8 mouse cellular contexts compared by ENCODE assay signal in genomic region chr2:44979042-44979721, GRCm38 (mm10). TPM values are rescaled to one million over a fixed set of nuclear protein-coding genes. Genes with fewer than 3 reads are reported as not detected.
DNase-seq lines count a peak whose midpoint lies in the region; ATAC-seq and TF ChIP-seq lines count a peak whose summit lies in the region.

No protein-coding gene starts in this region.

- no peaks in the 10 kb centered on the region for H3K36me3 ChIP-seq in embryonic facial prominence, embryonic 10.5 days (replicated peaks)
- H3K36me3 ChIP-seq in hindbrain, embryonic 11.5 days (ENCODE audit: control insufficient read depth, insufficient read depth, low read length): no peaks in the 10 kb centered on the region
- H3K36me3 ChIP-seq in limb, embryonic 14.5 days (ENCODE audit: control insufficient read depth, insufficient read depth, low read length): no peaks in the 10 kb centered on the region

- DNase-seq in kidney, postnatal 10 days: peak; percentile 47
- no peak for DNase-seq in kidney, adult 18-20 months
- peak; percentile 40 for DNase-seq in embryonic facial prominence, embryonic 10.5 days (ENCODE audit: low spot score)
- peak; percentile 46 for DNase-seq in hindbrain, embryonic 11.5 days (ENCODE audit: low spot score)
- peak; percentile 61 for DNase-seq in limb, embryonic 14.5 days (ENCODE audit: low spot score)
- DNase-seq in right cerebral cortex, adult 18-20 months: peak; percentile 80
- no peak for DNase-seq in B cell, adult 2 months

- H3K4me2 ChIP-seq in hindbrain, embryonic 11.5 days (replicated peaks; ENCODE audit: low read depth, low read length): peak overlapping the region; percentile 40
- peak overlapping the region; percentile 45 for H3K4me2 ChIP-seq in limb, embryonic 14.5 days (replicated peaks; ENCODE audit: low read depth, low read length, severe bottlenecking)

- peaks cover 22% of the 10 kb centered on the region for H3K4me1 ChIP-seq in embryonic facial prominence, embryonic 10.5 days
- peaks cover 4% of the 10 kb centered on the region; the same call in 1 of the 2 replicates for H3K4me1 ChIP-seq in hindbrain, embryonic 11.5 days (replicated peaks; ENCODE audit: control insufficient read depth, insufficient read depth, low read length)
- H3K4me1 ChIP-seq in limb, embryonic 14.5 days (ENCODE audit: control insufficient read depth, insufficient read depth, low read length): peaks cover 11% of the 10 kb centered on the region; the same call in 1 of the 2 replicates

- peak overlapping the region; percentile 48 for H3K4me3 ChIP-seq in embryonic facial prominence, embryonic 10.5 days
- peak overlapping the region; percentile 12; the same call in 1 of the 2 replicates for H3K4me3 ChIP-seq in hindbrain, embryonic 11.5 days (ENCODE audit: low read depth, low read length)
- H3K4me3 ChIP-seq in limb, embryonic 14.5 days (replicated peaks; ENCODE audit: low read length): peak overlapping the region; percentile 16

- H3K27ac ChIP-seq in embryonic facial prominence, embryonic 10.5 days (replicated peaks): no peak overlapping the region
- H3K27ac ChIP-seq in hindbrain, embryonic 11.5 days (ENCODE audit: low read depth, low read length): no peak overlapping the region
- no peak overlapping the region for H3K27ac ChIP-seq in limb, embryonic 14.5 days (replicated peaks; ENCODE audit: low read depth, low read length)

- ATAC-seq in hindbrain, embryonic 11.5 days (ENCODE audit: low FRiP score): peak; percentile 35; the same call in 1 of the 2 replicates
- ATAC-seq in limb, embryonic 14.5 days (ENCODE audit: low FRiP score, low read depth): peak; percentile 77
- ATAC-seq in megakaryocyte, adult 5-6 weeks (ENCODE audit: poor library complexity, severe bottlenecking): no peak

- 7% methylated on average over 18 of the region's 18 CpGs for WGBS in embryonic facial prominence, embryonic 10.5 days
- WGBS in hindbrain, embryonic 11.5 days: 6% methylated on average over 18 of the region's 18 CpGs
- 7% methylated on average over 18 of the region's 18 CpGs for WGBS in limb, embryonic 14.5 days

- H3K9me3 ChIP-seq in embryonic facial prominence, embryonic 10.5 days: no peaks in the 10 kb centered on the region
- H3K9me3 ChIP-seq in hindbrain, embryonic 11.5 days (ENCODE audit: control insufficient read depth, low read length): no peaks in the 10 kb centered on the region
- H3K9me3 ChIP-seq in limb, embryonic 14.5 days (ENCODE audit: control insufficient read depth, low read length): no peaks in the 10 kb centered on the region

- peaks cover 20% of the 10 kb centered on the region for H3K27me3 ChIP-seq in embryonic facial prominence, embryonic 10.5 days (replicated peaks; ENCODE audit: low read depth, poor library complexity, severe bottlenecking)
- no peaks in the 10 kb centered on the region for H3K27me3 ChIP-seq in hindbrain, embryonic 11.5 days (ENCODE audit: control insufficient read depth, insufficient read depth, low read length)
- no peaks in the 10 kb centered on the region for H3K27me3 ChIP-seq in limb, embryonic 14.5 days (ENCODE audit: control insufficient read depth, insufficient read depth, low read length)

- no peak for TF ChIP-seq POLR2A in limb, embryonic 14.5 days (IDR thresholded peaks at IDR 0.05; ENCODE audit: borderline replicate concordance, extremely low read depth, insufficient read depth, insufficient read length)

- peak overlapping the region; percentile 23; the same call in 1 of the 2 replicates for H3K9ac ChIP-seq in hindbrain, embryonic 11.5 days (ENCODE audit: low read depth, low read length)
- peak overlapping the region; percentile 22; the same call in 1 of the 2 replicates for H3K9ac ChIP-seq in limb, embryonic 14.5 days (ENCODE audit: low read depth, low read length, severe bottlenecking)

RNA-seq across cellular contexts. Expression of gene Gtdc1, which starts 51.7 kb away (rescaled TPM):
- 8.4 and 9.2 TPM in 2 replicates for polyA plus RNA-seq in embryonic facial prominence, embryonic 10.5 days (2016; fragmentation: Nextera tagmentation; extraction: Ambion mirVana)
- 16.6 and 17.3 TPM in 2 replicates for polyA plus RNA-seq in hindbrain, embryonic 11.5 days (2014; fragmentation: Nextera tagmentation; extraction: Ambion mirVana)
- polyA plus RNA-seq in limb, embryonic 14.5 days (2012; rRNA removed): 22.9 and 23.7 TPM in 2 replicates
- polyA plus RNA-seq in limb, embryonic 14.5 days (2014; fragmentation: Nextera tagmentation; extraction: Ambion mirVana): 14.3 and 25.0 TPM in 2 replicates
- 20.9 and 24.9 TPM in 2 replicates for total RNA-seq in megakaryocyte, adult 5-6 weeks (2015)
- total RNA-seq in megakaryocyte, adult 5-6 weeks (2017): 21.1 and 23.3 TPM in 2 replicates

Comparison
In these comparisons a context has a peak if more than half of its experiments do, and no peak if none do; other contexts are left out.
1. DNase-seq: peak in kidney, postnatal 10 days (single experiment), embryonic facial prominence, embryonic 10.5 days (single experiment), hindbrain, embryonic 11.5 days (single experiment), limb, embryonic 14.5 days (single experiment) and right cerebral cortex, adult 18-20 months (single experiment); none in kidney, adult 18-20 months (single experiment) and B cell, adult 2 months (0 of 2).
2. Peak in every context shown above with its lines, with median percentiles within 50 percentile points of each other: H3K4me3 ChIP-seq.